Mouse (Mus musculus) kidney, adult 18-20 months (tissue): Measurements from ENCODE around the gene Nudt7.

ENCODE experiments used
- DNase-seq: peaks from one replicate; pipeline ENCODE4 v3.0.0; 2021

Gene Nudt7

DNA sequence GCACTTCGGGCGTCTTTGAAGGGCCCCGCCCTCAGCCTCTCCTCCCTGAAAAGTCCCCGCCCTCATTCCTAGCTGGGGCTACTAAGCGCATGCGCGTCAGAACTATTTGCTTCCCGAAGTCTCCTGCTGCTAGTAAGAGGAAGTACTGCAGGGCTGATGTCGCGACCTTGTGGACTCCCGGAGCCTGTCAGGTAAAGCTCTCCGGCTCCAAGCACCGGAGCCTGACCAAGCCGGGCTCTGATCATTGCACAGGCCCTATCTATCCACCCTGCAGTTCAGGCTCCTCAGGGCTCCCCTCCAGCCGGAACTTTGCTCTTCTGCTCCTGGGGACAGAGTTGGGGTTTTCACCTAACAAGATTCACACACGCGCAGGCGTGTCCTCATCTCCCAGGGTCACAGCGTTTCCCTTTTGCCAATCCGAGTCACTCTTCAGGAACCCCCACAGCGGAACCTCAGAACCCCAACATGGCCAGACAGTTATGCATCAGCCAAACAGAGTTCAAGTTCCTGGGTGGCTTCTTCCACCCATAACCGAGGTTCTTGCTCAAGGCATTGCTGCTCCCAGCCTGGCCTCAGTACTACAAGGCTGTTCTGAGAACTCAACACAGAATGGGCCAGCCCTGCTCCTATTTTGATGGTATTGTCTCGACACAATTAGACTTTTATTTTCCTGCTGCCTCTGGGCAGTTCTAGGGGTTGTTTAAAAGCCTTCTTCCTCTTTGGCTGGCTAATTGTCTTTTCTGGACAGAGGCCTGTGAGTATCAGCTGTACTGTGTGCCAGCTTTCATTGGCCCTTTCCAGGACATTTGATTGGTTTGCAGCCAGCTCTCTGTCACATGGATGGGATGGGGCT lies at the start of gene Nudt7:
Gene Nudt7, plus strand, starts transcription at position 48 of the 853 bp plus-strand sequence.
- peak; percentile 93 for DNase-seq

DNA sequence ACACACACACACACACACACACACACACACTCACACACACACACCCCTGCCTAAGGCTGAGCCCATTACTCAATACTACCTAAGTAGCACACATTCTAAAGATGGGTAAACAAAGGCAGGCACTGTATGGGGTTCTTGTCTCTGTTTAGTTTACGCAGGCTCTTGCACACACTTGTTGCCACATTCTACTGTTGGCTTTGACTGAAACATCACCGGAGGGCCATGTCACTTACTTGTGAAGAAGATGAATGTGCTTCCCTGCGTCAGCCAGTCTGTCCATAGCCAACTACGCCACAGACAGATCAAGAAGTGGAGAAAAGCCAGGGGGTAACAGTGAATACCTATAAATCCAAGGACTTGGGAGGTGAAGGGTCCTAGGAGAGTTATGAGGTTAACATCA lies 45.4 kb upstream of the Nudt7 start:
- DNase-seq = no peak

- no peak for DNase-seq
Observed at GRCm38 (mm10) chr8:114090736-114091135, 42.6 kb upstream of the Nudt7 start.

- no peak for DNase-seq
Observed at GRCm38 (mm10) chr8:114093321-114093720, 40.0 kb upstream of the Nudt7 start.

GRCm38 (mm10) chr8:114094526-114094925 lies 38.8 kb upstream of the Nudt7 start:
- DNase-seq = no peak

DNA sequence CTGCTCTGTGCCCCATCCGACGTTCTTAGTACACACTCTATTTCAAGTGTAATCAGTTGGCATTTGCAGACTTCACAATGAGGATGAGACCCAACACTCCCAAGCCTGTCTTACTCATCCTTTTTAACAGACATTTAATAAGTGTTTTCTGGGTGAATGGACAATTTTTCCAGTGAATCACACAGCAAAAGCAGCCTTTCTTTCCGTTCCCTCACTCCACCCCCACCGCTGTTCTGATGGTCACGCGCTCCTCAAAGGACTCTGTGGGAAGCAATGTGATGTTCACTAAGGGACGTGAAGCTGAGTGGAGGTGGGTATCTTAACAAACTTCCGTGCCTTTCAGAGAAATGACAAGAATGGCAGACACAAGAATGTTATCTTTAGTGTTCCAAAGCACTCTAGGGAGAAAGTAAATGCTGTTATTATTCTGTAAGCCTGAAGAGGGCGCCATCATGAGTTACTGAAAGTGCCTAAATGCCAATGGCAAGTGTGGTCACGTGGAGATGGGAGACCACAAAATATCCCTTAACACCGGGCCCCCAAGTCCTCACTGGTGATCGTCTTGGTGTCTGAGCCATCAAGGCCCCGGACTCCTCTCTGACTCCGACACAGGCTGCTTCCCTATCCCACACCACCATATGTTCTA lies 32.7 kb upstream of the Nudt7 start:
- no peak for DNase-seq

DNA sequence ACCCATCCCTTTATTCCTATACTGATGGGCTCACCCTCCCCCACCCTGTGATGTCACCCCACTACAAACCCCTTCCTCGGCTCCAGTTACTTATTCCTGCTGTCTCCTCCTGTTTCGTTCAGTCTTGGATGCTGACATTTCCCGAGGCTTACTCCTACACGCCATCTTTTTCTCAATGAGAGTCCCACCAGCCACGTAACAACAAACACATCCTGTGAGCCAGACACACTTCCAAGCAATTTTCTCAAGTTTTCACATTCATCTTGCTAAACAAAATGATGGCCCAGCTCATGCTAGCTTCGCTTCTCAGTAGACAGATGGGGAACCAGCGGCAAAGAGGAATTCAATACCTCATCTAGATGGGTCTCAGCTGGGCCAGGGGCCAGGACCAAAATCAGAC lies 30.0 kb upstream of the Nudt7 start:
- DNase-seq = no peak

DNA sequence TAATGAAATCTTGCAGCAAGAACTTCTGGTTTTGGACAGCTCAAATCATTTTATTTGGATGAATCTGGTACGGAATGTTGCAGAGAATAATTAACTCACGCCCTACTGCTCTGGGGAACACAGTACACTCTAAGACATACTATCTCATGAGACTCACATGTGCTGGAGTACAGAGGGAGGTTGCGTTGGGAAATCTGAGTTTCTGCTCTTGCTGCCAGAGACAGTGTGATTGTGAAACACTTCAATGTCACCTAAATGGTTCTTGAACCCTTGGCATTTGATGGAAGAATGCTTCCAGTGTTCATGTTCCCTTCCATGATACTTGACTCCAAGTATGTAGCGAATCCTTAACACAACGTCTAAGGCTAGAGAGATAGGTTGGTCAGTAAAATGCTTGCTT lies 27.4 kb upstream of the Nudt7 start:
- DNase-seq = no peak

GRCm38 (mm10) chr8:114109365-114110140 lies 23.8 kb upstream of the Nudt7 start:
- DNase-seq = no peak

DNA sequence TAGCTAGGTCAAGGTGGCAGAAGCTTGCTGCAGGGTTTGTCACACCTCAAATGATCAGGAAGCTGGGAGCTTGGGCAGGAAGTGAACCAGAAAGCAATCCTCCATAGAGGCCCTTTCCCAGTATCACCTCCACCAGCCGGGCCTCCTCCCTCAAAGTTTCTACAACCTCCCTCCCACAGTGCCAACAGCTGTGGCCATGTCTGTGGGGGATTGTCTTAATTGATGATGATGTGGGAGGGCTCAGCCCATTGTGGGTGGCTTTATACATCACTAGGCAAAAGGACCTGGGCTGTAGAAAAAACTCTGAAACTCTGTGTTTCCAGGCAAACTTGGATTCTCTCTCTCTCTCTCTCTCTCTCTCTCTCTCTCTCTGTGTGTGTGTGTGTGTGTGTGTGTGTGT lies 18.3 kb upstream of the Nudt7 start:
- no peak for DNase-seq

DNA sequence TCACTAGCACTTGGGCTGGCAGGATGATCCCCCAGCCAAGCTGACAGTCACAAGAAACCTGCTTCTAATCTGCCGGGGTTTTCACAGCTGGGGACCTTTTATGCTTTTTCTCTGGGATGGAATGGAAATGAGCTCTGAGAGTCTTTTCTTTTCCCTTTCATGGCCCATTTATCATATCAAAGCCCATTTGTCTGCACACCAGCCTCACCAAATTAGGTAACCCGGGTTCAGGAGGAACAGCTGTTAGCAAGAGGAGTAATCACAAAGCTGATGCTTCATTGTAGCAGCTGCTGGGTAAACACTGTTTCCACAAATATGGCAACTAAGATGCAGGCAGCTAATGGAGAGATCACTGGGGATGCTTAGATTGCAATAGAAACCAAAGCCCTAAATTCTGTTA lies 17.3 kb upstream of the Nudt7 start:
- DNase-seq = no peak

- DNase-seq = no peak
Observed at GRCm38 (mm10) chr8:114117439-114117838, 15.9 kb upstream of the Nudt7 start.

- no peak for DNase-seq
Observed at GRCm38 (mm10) chr8:114121781-114122180, 11.6 kb upstream of the Nudt7 start.

DNA sequence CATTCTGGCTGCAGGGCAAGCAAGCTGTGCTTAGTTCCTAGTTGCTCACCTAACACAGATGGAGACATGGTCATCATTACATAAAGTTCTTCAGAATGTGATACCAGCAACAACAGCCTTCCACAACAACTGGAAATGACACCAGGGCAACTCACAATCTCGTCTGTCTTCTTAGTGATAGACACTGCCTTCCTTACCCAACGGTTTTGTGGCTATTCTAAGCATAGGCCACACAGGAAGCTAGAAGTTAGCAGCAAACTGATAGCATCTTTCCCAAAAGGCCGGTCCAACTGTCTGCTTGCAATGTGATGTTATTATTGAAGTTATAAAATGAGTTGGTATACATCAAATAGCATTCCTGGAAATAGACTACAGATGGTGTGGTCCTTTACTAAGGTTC lies 9.7 kb upstream of the Nudt7 start:
- DNase-seq = no peak

DNA sequence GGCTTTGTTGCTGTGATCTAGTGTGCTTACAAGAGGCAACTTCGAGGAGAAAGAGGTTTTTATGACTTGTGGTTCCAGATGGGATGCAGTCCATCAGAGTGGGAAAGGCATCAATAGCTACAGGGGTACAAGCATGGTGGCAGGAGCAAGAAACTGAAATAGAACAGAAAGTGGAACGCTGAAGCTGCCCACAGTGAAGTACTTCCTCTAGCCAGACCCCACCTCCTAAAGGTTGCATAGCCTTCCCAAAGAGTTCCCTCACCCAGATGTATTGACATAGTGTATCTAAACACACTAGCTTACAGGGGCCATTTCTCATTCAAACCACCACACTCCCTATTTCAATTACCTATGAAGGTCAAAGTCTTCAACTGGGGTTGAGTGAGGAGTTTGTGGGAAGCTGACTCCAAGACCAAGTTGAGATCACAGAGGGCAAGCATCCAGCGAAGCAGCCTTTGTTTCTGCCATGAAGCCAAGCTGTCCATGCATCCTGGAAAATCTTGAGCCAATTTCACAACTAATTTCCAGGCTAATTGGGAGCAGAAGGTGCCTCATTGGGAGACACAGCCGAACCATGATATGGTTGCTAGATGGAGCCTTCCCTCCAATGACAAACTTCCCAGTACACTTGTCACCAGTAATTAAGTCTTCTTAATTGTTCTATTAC lies 9.1 kb upstream of the Nudt7 start:
- no peak for DNase-seq

GRCm38 (mm10) chr8:114130838-114131237 lies 2.5 kb upstream of the Nudt7 start:
- no peak for DNase-seq

GRCm38 (mm10) chr8:114131421-114131820 lies 1.9 kb upstream of the Nudt7 start:
- no peak for DNase-seq

DNA sequence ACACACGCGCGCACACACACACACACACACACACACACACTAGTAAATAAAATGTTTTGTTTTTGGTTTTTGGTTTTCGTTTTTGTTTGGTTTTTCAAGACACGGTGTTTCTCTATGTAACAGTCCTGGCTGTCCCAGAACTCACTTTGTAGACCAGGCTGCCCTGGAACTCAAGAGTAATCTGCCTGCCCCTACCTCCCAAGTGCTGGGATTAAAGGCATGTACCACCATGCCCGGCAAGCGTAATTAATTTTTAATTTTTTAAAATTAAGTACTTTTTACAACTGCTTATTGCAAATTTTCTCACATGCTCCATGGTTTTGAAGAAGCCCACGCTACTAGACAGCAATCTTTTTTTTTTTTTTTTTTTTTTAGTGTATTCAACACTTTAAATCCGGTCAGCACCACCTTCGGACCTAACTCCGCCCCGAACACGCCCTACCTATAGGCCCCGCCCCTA lies 277 bp upstream of the Nudt7 start:
- DNase-seq = no peak

DNA sequence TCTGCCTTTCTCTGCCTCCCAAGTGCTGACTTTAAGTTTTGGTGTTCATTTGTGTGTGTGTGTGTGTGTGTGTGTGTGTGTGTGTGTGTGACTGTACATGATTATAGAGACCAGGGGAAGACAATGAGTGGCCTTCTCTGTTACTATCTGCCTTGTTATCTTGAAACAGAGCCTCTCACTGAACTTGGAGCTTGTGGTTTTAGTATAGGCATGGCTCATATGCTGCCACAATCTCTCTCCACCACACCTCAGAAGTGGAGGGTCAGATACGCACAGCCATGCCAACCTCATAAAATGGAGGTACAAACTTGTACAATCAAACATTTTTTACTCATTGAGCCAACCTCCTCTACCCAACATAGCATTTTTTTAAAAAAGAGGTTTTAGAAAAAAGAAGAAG lies 3.4 kb downstream of the Nudt7 start:
- DNase-seq = no peak

DNA sequence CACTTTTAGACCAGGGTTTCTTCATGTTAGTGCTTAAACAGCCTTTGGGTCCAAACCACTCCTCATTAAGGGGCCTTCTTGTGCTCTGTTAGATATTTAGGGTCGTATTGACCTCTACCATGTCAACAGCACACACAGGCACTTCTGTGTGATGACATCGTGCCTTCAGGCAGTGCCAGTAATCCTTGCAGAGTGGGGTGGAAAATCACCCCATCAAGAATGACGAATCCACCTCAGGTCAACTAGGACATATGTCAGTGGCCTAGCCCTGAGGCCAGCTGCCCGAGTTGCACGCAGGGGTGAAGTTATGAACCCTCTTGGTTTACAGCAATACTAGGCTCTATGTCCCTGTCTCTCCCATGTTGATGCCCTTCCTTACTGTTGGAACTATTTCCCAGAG lies 3.8 kb downstream of the Nudt7 start:
- no peak for DNase-seq

GRCm38 (mm10) chr8:114140437-114140836 lies 7.1 kb downstream of the Nudt7 start:
- no peak for DNase-seq

GRCm38 (mm10) chr8:114142199-114142598 lies 8.8 kb downstream of the Nudt7 start:
- DNase-seq = no peak
